Mouse (Mus musculus) left cerebral cortex, adult 6 months (tissue): ENCODE data around the gene Nkx1-1. TPM values are rescaled to one million over a fixed set of nuclear protein-coding genes. Genes with fewer than 3 reads are reported as not detected.

Source experiments
- long read RNA-seq, 2 experiments: library from polyadenylated mRNA; unstranded; transcript quantifications; one replicate each; pipeline ENCODE4 v2.0.0; 2019 to 2020
- polyA plus RNA-seq: library from polyadenylated mRNA; unstranded; fragments of <200 nt; fragmentation: Nextera tagmentation; gene quantifications from 2 replicates; pipeline ENCODE4 v1.2.3, GENCODE M21; 2021

Gene Nkx1-1
- polyA plus RNA-seq, result not detected in 2 replicates
- long read RNA-seq, experiment 1, result 0 reads
- long read RNA-seq, experiment 2, result 0 reads

GRCm38 (mm10) chr5:33433201-33434138 is at the start of gene Nkx1-1:
Nkx1-1 (minus strand) TSS chr5:33433976.

Other genes with a start within 250 kb of the Nkx1-1 start
- 0.25 TPM in 1 of 2 replicates, not detected in the other for gene Spon2, start 215.5 kb downstream of the Nkx1-1 start, polyA plus RNA-seq
- 58.7 and 347 TPM in 2 replicates for gene Ctbp1, start 159.0 kb downstream of the Nkx1-1 start, polyA plus RNA-seq
- gene Maea, start 98.5 kb downstream of the Nkx1-1 start, polyA plus RNA-seq, result 90.8 and 92.0 TPM in 2 replicates
- 1.9 and 2.5 TPM in 2 replicates for gene Uvssa, start 55.4 kb downstream of the Nkx1-1 start, polyA plus RNA-seq
- 30.7 and 33.6 TPM in 2 replicates for gene Fam53a, start 195.7 kb upstream of the Nkx1-1 start, polyA plus RNA-seq
- gene Gm9903, start 195.9 kb upstream of the Nkx1-1 start, polyA plus RNA-seq, result 0.61 and 0.63 TPM in 2 replicates
- gene Slbp, start 218.6 kb upstream of the Nkx1-1 start, polyA plus RNA-seq, result 27.1 and 34.4 TPM in 2 replicates
- gene Tacc3, start 224.2 kb upstream of the Nkx1-1 start, polyA plus RNA-seq, result 3.2 and 3.3 TPM in 2 replicates
- gene Tmem129, start 224.4 kb upstream of the Nkx1-1 start, polyA plus RNA-seq, result 31.4 and 35.5 TPM in 2 replicates